Mouse (Mus musculus) central nervous system, embryonic 11.5 days (tissue): ENCODE measurements around the gene Csnk2b. TPM values are rescaled to one million over a fixed set of nuclear protein-coding genes. Genes with fewer than 3 reads are reported as not detected.

Experiments used
- polyA plus RNA-seq: library from polyadenylated mRNA; depleted of rRNA; stranded (reverse); fragments of >200 nt; gene quantifications from 2 replicates; pipeline ENCODE4 v1.2.3, GENCODE M21; 2012; rRNA removed

Csnk2b gene
- polyA plus RNA-seq: 156 and 178 TPM in 2 replicates

DNA sequence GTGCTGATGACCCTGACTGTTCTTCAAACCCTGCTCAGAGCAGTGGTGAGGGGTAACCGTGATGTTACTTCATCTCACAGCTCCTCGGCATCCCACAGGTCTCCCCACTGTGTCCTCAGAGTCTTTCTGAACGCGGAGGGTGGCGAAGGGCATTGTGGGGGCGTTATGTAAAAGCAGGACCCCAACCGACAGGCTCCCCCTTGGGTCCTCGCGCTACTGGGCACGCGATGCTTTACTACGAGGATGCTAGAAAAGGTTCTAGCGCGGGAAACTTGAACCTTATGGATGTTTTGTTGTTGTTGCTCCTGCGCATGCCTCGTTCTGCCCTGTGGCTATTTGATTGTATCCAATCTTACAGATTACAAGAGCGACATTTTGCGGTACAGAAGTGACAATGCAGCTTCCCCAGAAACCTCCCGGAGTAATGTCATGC is at the start of gene Csnk2b:
Csnk2b (minus strand) TSS at position 183 of the 433 bp plus-strand sequence.

DNA sequence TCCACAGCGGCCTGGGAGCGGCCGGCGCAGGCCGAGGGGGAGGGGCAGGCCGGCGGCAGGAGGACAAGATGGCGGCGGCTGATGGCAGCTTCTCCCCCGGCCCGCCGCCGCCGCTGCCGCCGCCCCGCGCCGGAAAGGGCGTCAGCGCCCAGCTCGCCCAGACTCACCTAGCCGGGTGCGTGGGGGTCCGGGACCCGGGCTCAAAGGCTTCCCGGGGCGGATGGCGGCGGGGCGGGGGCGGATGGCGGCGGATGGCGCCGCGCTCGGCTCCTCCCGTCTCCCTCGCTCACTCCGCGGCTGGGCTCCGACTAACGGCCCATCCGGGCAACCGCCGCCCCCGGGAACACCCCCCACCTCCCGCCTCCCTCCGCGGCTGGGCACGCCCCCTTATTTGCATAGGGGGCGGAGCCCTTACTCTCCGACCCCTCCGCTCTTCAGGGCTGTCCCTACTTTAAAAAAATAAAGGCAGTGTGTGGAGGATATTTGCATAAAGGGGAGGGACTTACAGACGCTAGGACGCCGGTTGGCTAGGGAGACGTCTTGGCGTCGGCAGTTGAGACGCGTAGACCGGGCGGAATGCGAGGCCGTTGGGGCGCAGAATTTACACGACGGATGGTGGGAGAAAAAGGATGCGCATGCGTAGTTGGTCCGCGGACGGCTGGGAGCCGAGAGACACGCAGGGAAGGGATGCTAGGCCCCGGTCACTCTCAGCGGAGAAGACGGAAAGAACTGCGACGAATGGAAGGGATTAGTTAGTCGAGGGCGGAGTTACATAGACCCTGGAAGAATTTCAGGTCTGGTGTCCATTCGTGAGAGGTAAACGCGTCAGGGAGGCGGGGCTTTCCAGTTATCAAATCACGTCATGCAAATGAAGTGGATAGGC is 43.0 kb upstream of the Csnk2b start, which contains the start of gene Prrc2a:
Prrc2a (minus strand) TSS at position 330 of the 883 bp plus-strand sequence.

DNA sequence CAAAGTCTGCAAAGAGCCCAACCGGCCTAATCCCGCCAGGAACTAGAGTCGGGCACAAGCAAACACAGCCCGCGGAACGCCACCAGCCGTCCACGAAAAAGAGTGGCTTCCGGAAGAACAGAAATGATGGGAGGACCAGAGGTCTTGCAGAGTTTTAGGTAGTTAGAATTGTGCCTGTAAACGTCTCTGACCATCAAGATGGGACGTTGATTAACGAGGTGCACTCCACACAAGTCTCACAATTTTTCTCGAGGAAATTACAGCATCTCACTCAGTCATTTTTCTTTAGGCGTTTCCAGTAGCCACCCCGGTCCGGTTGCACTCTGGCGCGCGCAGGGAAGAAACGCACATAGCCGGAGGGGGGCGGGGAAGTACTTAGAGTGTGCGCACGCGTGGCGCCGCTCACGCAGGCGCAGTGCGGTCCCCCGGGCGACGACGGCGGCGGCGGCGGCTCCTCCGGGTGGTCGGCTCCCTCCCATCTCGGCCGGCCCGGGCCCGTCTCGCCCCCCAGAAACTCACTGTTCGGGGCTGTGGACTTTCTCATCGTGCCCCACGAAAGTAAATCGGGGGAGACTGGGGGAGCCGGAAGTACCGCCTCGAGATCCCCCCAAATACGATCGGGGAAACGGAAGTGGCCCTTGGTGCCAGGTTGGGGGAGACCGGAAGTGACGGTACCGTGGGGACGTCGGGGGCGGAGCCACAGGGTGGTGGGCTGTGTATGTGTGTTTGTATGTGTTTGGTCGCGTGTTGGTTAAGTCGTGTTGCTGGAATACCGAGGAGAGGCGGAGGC is 13.1 kb upstream of the Csnk2b start, which contains the start of gene Bag6:
Bag6 (plus strand) TSS at position 378 of the 790 bp plus-strand sequence.

DNA sequence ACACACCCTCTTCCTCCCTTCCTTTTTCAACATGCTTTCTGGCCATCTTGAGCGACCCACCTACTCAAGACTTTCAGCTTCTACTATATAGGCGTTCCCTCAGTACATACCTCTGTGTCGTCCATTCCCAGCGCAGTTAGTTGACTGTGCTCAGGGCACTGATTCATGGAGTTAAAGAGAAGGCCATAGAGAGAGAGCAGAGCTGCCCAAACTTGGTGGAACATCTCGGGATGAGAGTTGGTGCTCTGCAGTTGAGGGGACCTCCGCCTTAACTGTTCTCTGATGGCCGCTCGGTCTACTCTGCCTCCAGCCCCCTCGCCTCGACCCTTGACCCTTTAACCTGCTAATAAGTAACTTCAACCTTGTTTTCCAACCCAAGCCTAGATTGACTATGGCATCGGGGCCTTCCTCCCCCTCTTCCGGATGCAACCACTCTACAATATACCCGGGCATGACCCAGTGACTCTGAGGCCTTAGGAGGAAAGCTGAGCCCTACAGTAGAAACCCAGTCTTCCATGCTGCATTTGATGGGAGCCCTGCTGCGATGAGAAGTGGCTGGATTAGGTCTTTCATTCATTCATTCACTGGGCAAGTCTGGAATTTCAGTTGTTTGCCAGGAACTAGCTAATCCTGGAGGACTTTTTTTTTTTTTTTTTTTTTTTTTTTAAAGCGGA is 9.8 kb upstream of the Csnk2b start, which contains the start of gene Apom:
Apom (minus strand) TSS at position 551 of the 674 bp plus-strand sequence.

DNA sequence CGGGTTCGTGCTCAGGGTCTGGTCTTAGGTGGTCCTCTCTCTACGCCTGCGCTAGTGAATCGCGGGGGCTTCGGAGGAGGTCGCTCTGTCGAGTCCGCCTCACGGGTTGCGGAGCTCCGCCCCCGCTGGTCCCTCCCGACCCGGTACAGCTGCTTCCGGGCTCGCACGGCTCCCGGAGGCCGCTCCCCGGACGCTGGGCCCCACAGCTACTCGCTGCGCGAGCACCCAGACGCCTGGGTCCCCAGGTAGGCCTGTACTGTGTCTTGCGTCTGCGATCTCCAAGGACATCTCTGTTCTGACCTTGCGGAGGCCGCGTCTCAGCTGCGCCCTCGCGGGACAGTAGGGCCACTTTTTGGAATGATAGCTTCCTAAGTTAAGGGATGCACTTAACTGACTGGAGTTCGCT is 4.4 kb upstream of the Csnk2b start, which contains the start of gene D17H6S53E:
D17H6S53E (plus strand) TSS at position 168 of the 406 bp plus-strand sequence.

GRCm38 (mm10) chr17:35121143-35121799 is 582 bp downstream of the Csnk2b start, which contains the start of gene Gpank1:
Gene Gpank1 (plus strand): TSS chr17:35121455.

GRCm38 (mm10) chr17:35115046-35116019 is 6.5 kb downstream of the Csnk2b start, which contains the start of gene Ly6g5b:
Gene Ly6g5b (minus strand): TSS chr17:35115428.

DNA sequence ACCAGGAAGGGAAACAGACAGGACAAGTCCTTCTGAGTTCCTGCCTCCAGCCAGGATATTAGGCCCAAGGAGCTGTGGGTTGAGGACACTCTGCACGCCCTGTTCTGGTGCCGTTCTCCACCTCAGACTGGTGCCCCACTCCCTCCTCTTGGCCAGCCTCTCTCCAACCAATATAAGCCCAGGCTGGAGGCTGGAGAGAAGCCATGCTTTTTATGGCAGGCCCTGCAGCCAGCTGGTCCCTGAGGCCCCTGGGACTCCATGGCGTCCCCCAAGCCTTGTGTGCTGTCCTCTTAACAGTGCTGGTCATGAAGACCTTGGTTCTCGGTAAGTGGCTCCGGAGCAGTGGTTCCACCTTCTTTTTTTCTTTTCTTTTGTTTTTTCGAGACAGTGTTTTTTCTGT is 13.8 kb downstream of the Csnk2b start, which contains the start of gene Ly6g5c:
Ly6g5c (plus strand) TSS at position 183 of the 400 bp plus-strand sequence.

GRCm38 (mm10) chr17:35088825-35089644 is 32.8 kb downstream of the Csnk2b start, which contains the start of gene Abhd16a:
Gene Abhd16a (plus strand): TSS chr17:35089263.

DNA sequence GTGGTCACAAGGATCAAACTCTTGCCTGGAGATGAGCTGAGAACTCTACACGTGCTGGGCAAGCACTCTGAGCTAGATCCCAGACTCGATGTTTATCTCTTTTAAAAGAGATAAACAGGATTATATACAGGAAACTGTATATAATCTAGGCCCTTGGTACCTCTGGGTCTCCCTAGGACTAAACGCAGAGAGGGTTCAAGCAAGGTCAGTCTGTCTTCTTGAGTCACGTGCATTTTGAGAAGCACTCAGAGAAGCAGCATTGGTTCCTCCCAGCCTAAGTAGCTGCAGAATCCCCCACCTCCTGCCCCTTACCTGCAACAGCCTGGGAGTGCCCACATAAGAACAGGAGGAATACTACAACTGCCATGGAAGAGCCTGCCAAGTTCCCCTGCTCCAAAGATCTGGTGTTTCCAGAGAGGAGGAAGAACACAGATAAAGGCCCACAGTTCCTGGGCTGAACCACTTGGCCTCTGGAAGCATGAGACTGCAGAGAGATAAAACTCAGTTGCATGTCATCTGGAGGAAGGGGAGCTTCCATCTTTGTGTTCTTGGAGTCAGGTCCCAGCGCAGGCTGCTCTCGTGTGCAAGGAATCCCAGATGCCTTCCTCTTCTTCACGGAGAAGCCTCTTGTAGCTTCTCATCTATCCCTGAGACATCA is 36.5 kb downstream of the Csnk2b start, which contains the start of gene Ly6g6f:
Ly6g6f (minus strand) TSS at position 403 of the 658 bp plus-strand sequence.

DNA sequence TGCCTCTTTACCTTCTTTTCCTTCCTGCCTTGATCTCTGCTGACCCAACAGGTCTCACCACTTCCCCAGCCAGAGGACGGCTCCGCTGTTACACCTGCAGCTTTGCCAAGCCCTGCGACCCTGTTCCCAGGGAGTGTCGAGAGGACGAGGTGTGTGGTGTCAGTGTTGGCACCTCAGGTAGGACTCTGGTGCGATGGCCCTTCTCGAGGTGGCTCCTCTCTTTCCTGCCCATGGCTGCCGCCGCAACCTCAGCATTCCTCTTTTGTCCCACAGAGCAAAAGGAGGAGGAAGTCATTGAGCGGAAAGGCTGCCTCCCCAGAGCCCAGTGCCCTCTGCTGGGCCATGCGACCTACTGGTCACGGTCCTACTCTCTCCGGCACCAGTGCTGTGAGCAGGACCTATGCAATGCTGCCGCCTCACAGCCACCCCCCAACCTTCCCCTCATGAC is 44.0 kb downstream of the Csnk2b start, which contains the start of gene Ly6g6d:
Ly6g6d (minus strand) TSS at position 280 of the 448 bp plus-strand sequence.

GRCm38 (mm10) chr17:35076507-35077176 is 45.2 kb downstream of the Csnk2b start, which contains the start of gene Ly6g6e:
Gene Ly6g6e (plus strand): TSS chr17:35076902.

Other genes with a start within 250 kb of the Csnk2b start
- 73.5 and 98.0 TPM in 2 replicates for gene Zbtb12, start 242.6 kb downstream of the Csnk2b start, polyA plus RNA-seq
- gene Gm20547, start 240.0 kb downstream of the Csnk2b start, polyA plus RNA-seq: not detected in 2 replicates
- 1.6 and 2.2 TPM in 2 replicates for gene C2, start 223.8 kb downstream of the Csnk2b start, polyA plus RNA-seq
- 218 and 222 TPM in 2 replicates for gene Ehmt2, start 223.6 kb downstream of the Csnk2b start, polyA plus RNA-seq
- gene Slc44a4, start 207.6 kb downstream of the Csnk2b start, polyA plus RNA-seq: 0.08 and 0.11 TPM in 2 replicates
- gene Neu1, start 190.8 kb downstream of the Csnk2b start, polyA plus RNA-seq: 14.5 and 15.9 TPM in 2 replicates
- gene Hspa1b, start 162.8 kb downstream of the Csnk2b start, polyA plus RNA-seq: 3.0 and 3.4 TPM in 2 replicates
- not detected in 2 replicates for gene Gm20481, start 152.1 kb downstream of the Csnk2b start, polyA plus RNA-seq
- gene Hspa1a, start 149.9 kb downstream of the Csnk2b start, polyA plus RNA-seq: 1.4 and 2.2 TPM in 2 replicates
- gene Hspa1l, start 149.3 kb downstream of the Csnk2b start, polyA plus RNA-seq: 0.22 and 0.31 TPM in 2 replicates
- gene Lsm2, start 140.2 kb downstream of the Csnk2b start, polyA plus RNA-seq: 98.3 and 206 TPM in 2 replicates
- 127 and 135 TPM in 2 replicates for gene Vars, start 121.1 kb downstream of the Csnk2b start, polyA plus RNA-seq
- gene Vwa7, start 105.5 kb downstream of the Csnk2b start, polyA plus RNA-seq: 0.60 and 0.76 TPM in 2 replicates
- gene Sapcd1, start 94.0 kb downstream of the Csnk2b start, polyA plus RNA-seq: 6.4 and 8.8 TPM in 2 replicates
- gene Msh5, start 75.3 kb downstream of the Csnk2b start, polyA plus RNA-seq: 6.7 and 11.0 TPM in 2 replicates
- gene Clic1, start 72.1 kb downstream of the Csnk2b start, polyA plus RNA-seq: 122 and 142 TPM in 2 replicates
- 392 and 957 TPM in 2 replicates for gene Ddah2, start 63.0 kb downstream of the Csnk2b start, polyA plus RNA-seq
- gene Ly6g6c, start 56.7 kb downstream of the Csnk2b start, polyA plus RNA-seq: 0.19 and 0.28 TPM in 2 replicates
- 0.67 and 0.88 TPM in 2 replicates for gene Mpig6b, start 55.9 kb downstream of the Csnk2b start, polyA plus RNA-seq
- 0.18 and 0.29 TPM in 2 replicates for gene Ly6g6e, start 45.2 kb downstream of the Csnk2b start, polyA plus RNA-seq
- 2.5 and 3.0 TPM in 2 replicates for gene Ly6g6d, start 44.0 kb downstream of the Csnk2b start, polyA plus RNA-seq
- gene Ly6g6f, start 36.4 kb downstream of the Csnk2b start, polyA plus RNA-seq: 0.83 and 1.1 TPM in 2 replicates
- gene Abhd16a, start 32.8 kb downstream of the Csnk2b start, polyA plus RNA-seq: 39.3 and 52.2 TPM in 2 replicates
- not detected in 2 replicates for gene Ly6g5c, start 13.8 kb downstream of the Csnk2b start, polyA plus RNA-seq
- gene Ly6g5b, start 6.6 kb downstream of the Csnk2b start, polyA plus RNA-seq: 1.1 and 2.1 TPM in 2 replicates
- gene Gpank1, start 598 bp downstream of the Csnk2b start, polyA plus RNA-seq: 19.6 and 31.0 TPM in 2 replicates
- 5.3 and 13.0 TPM in 2 replicates for gene D17H6S53E, start 4.3 kb upstream of the Csnk2b start, polyA plus RNA-seq
- 10.2 and 22.4 TPM in 2 replicates for gene Apom, start 10.0 kb upstream of the Csnk2b start, polyA plus RNA-seq
- 201 and 247 TPM in 2 replicates for gene Bag6, start 13.1 kb upstream of the Csnk2b start, polyA plus RNA-seq
- 320 and 416 TPM in 2 replicates for gene Prrc2a, start 42.8 kb upstream of the Csnk2b start, polyA plus RNA-seq
- gene Aif1, start 54.0 kb upstream of the Csnk2b start, polyA plus RNA-seq: 3.3 and 4.8 TPM in 2 replicates
- gene Lst1, start 66.4 kb upstream of the Csnk2b start, polyA plus RNA-seq: 7.8 and 12.4 TPM in 2 replicates
- gene Ltb, start 72.4 kb upstream of the Csnk2b start, polyA plus RNA-seq: 0.25 and 0.34 TPM in 2 replicates
- 0.07 and 0.09 TPM in 2 replicates for gene Tnf, start 80.0 kb upstream of the Csnk2b start, polyA plus RNA-seq
- 0.04 and 0.07 TPM in 2 replicates for gene Lta, start 83.3 kb upstream of the Csnk2b start, polyA plus RNA-seq
- not detected in 2 replicates for gene Gm16181, start 98.8 kb upstream of the Csnk2b start, polyA plus RNA-seq
- gene Atp6v1g2, start 111.6 kb upstream of the Csnk2b start, polyA plus RNA-seq: 17.3 and 17.7 TPM in 2 replicates
- 12.8 and 19.3 TPM in 2 replicates for gene Nfkbil1, start 113.7 kb upstream of the Csnk2b start, polyA plus RNA-seq
- gene Ddx39b, start 119.7 kb upstream of the Csnk2b start, polyA plus RNA-seq: 967 and 1,050 TPM in 2 replicates
- gene H2-D1, start 140.7 kb upstream of the Csnk2b start, polyA plus RNA-seq: 19.9 and 27.4 TPM in 2 replicates
- gene H2-Q1, start 198.4 kb upstream of the Csnk2b start, polyA plus RNA-seq: 0.04 and 0.06 TPM in 2 replicates
- 0.43 and 1.0 TPM in 2 replicates for gene H2-Q2, start 220.2 kb upstream of the Csnk2b start, polyA plus RNA-seq